In genomic region chrX:69891713-69892112, GRCm38 (mm10) we compare ENCODE assay signal across 23 mouse cellular contexts. TPM values are rescaled to one million over a fixed set of nuclear protein-coding genes. Genes with fewer than 3 reads are reported as not detected.
DNase-seq lines count a peak whose midpoint lies in the region; ATAC-seq and TF ChIP-seq lines count a peak whose summit lies in the region.
"Had no signal": no experiment of that assay in that cellular context is flagged by ENCODE, and none has a peak within 500 bp of the region (broad histone marks: within the 10 kb centered on the region; RNA-seq: fewer than 3 reads in every experiment).

No protein-coding gene starts in this region.

- H3K4me2 ChIP-seq in midbrain, embryonic 14.5 days (ENCODE audit: low read length), result no peak overlapping the region
- no peak overlapping the region for H3K4me2 ChIP-seq in midbrain, embryonic 11.5 days
- no peak overlapping the region for H3K4me2 ChIP-seq in intestine, embryonic 16.5 days (ENCODE audit: low read depth, low read length)
- H3K4me2 ChIP-seq: forebrain, embryonic 12.5 days; liver, embryonic 11.5 days; midbrain, embryonic 13.5 days had no signal

- intact Hi-C loops in gastrocnemius, adult 2 months (cut with DNase I), result no loop called here

- H3K27me3 ChIP-seq in midbrain, embryonic 14.5 days (ENCODE audit: control insufficient read depth, insufficient read depth, low read length), result no peaks in the 10 kb centered on the region
- no peaks in the 10 kb centered on the region for H3K27me3 ChIP-seq in midbrain, embryonic 11.5 days (ENCODE audit: control insufficient read depth, insufficient read depth, low read length)
- no peaks in the 10 kb centered on the region for H3K27me3 ChIP-seq in intestine, embryonic 16.5 days (replicated peaks; ENCODE audit: control insufficient read depth, insufficient read depth, low read length)
- H3K27me3 ChIP-seq: forebrain, embryonic 12.5 days; midbrain, embryonic 13.5 days had no signal

- WGBS in midbrain, embryonic 14.5 days, result 71% methylated on average over 3 of the region's 3 CpGs
- WGBS in midbrain, embryonic 11.5 days, result 77% methylated on average over 3 of the region's 3 CpGs
- 59% methylated on average over 3 of the region's 3 CpGs for WGBS in intestine, embryonic 16.5 days

- no peaks in the 10 kb centered on the region for H3K9me3 ChIP-seq in midbrain, embryonic 14.5 days (ENCODE audit: control insufficient read depth, low read length)
- H3K9me3 ChIP-seq in midbrain, embryonic 11.5 days (ENCODE audit: control insufficient read depth, low read length), result no peaks in the 10 kb centered on the region
- no peaks in the 10 kb centered on the region for H3K9me3 ChIP-seq in intestine, embryonic 16.5 days (ENCODE audit: control insufficient read depth, low read length)
- H3K9me3 ChIP-seq: forebrain, embryonic 12.5 days; midbrain, embryonic 13.5 days had no signal

- peak; percentile 10 for DNase-seq in embryo, embryonic 11 days
- no peak for DNase-seq in embryo, embryonic 10 days (ENCODE audit: low spot score)
- peak; percentile 19 for DNase-seq in midbrain, embryonic 14.5 days
- no peak for DNase-seq in midbrain, embryonic 11.5 days (ENCODE audit: low spot score, missing footprints)
- DNase-seq in gastrocnemius, adult 2 months, result no peak
- DNase-seq in layer of hippocampus, postnatal 36 days, result no peak
- DNase-seq: adrenal gland, postnatal 25 days; cerebellum, adult 8-10 months; heart, postnatal 4 days; kidney, adult 2 months; lung, adult 2 months; thymus, postnatal 36 days had no signal

- H3K4me3 ChIP-seq in midbrain, embryonic 14.5 days (replicated peaks; ENCODE audit: low read depth, low read length), result no peak overlapping the region
- no peak overlapping the region for H3K4me3 ChIP-seq in midbrain, embryonic 11.5 days (ENCODE audit: low read depth, low read length)
- H3K4me3 ChIP-seq in intestine, embryonic 16.5 days (ENCODE audit: low read length), result no peak overlapping the region
- H3K4me3 ChIP-seq in gastrocnemius, adult 2 months, result no peak overlapping the region
- H3K4me3 ChIP-seq: forebrain, embryonic 12.5 days; midbrain, embryonic 13.5 days; myocyte had no signal

- no peak for ATAC-seq in midbrain, embryonic 14.5 days (ENCODE audit: low FRiP score, low TSS enrichment)
- ATAC-seq in midbrain, embryonic 11.5 days (ENCODE audit: low FRiP score), result no peak
- peak; percentile 92 for ATAC-seq in intestine, embryonic 16.5 days
- ATAC-seq: midbrain, embryonic 13.5 days had no signal

- H3K9ac ChIP-seq in midbrain, embryonic 14.5 days (replicated peaks; ENCODE audit: low read length), result no peak overlapping the region
- no peak overlapping the region for H3K9ac ChIP-seq in midbrain, embryonic 11.5 days (ENCODE audit: low read length)
- no peak overlapping the region for H3K9ac ChIP-seq in intestine, embryonic 16.5 days (ENCODE audit: low read depth, low read length)
- H3K9ac ChIP-seq: forebrain, embryonic 12.5 days; midbrain, embryonic 13.5 days had no signal

- no peaks in the 10 kb centered on the region for H3K36me3 ChIP-seq in midbrain, embryonic 14.5 days (ENCODE audit: control insufficient read depth, insufficient read depth, low read length)
- H3K36me3 ChIP-seq in midbrain, embryonic 11.5 days (ENCODE audit: control insufficient read depth, insufficient read depth, low read length), result no peaks in the 10 kb centered on the region
- H3K36me3 ChIP-seq in intestine, embryonic 16.5 days (ENCODE audit: control insufficient read depth, insufficient read depth, low read length), result no peaks in the 10 kb centered on the region
- H3K36me3 ChIP-seq: forebrain, embryonic 12.5 days; midbrain, embryonic 13.5 days had no signal

- no peak overlapping the region for H3K27ac ChIP-seq in midbrain, embryonic 14.5 days (replicated peaks; ENCODE audit: low read depth, low read length)
- H3K27ac ChIP-seq in midbrain, embryonic 11.5 days (ENCODE audit: low read depth, low read length), result no peak overlapping the region
- H3K27ac ChIP-seq in intestine, embryonic 16.5 days (ENCODE audit: low read length), result no peak overlapping the region
- no peak overlapping the region for H3K27ac ChIP-seq in gastrocnemius, adult 2 months
- H3K27ac ChIP-seq: forebrain, embryonic 12.5 days; macrophage; midbrain, embryonic 13.5 days had no signal

- TF ChIP-seq CTCF in gastrocnemius, adult 2 months (IDR thresholded peaks at IDR 0.05), result no peak

- H3K4me1 ChIP-seq in midbrain, embryonic 14.5 days (ENCODE audit: control insufficient read depth, insufficient read depth, low read length), result no peaks in the 10 kb centered on the region
- no peaks in the 10 kb centered on the region for H3K4me1 ChIP-seq in midbrain, embryonic 11.5 days (ENCODE audit: control insufficient read depth, insufficient read depth, low read length)
- no peaks in the 10 kb centered on the region for H3K4me1 ChIP-seq in intestine, embryonic 16.5 days (ENCODE audit: control insufficient read depth, insufficient read depth, low read length)
- H3K4me1 ChIP-seq: forebrain, embryonic 12.5 days; midbrain, embryonic 13.5 days had no signal

RNA-seq across cellular contexts. Expression of gene 1700020N15Rik, which starts 53.4 kb away (rescaled TPM):
- polyA plus RNA-seq in midbrain, embryonic 14.5 days (2014; fragmentation: Nextera tagmentation; extraction: Ambion mirVana), result not detected in 2 replicates
- polyA plus RNA-seq in midbrain, embryonic 11.5 days (2014; fragmentation: Nextera tagmentation; extraction: Ambion mirVana), result not detected in 2 replicates
- polyA plus RNA-seq in intestine, embryonic 16.5 days (2015; fragmentation: Nextera tagmentation; extraction: Ambion mirVana), result not detected in 2 replicates
- not detected for total RNA-seq in gastrocnemius, adult 2 months (2021)
- total RNA-seq in layer of hippocampus, postnatal 36 days (2021), result not detected
- total RNA-seq: adrenal gland, postnatal 25 days; heart, postnatal 4 days; layer of hippocampus, postnatal 25 days; left cerebral cortex, postnatal 25 days had no signal
- polyA plus RNA-seq: forebrain, embryonic 12.5 days; gonadal fat pad, adult 2 months; heart, embryonic 14.5 days; kidney, adult 2 months; large intestine, adult 2 months; liver, embryonic 11.5 days; lung, adult 2 months; macrophage; midbrain, embryonic 13.5 days; myocyte had no signal

Comparison
In these comparisons a context has a peak if more than half of its experiments do, and no peak if none do; other contexts are left out.
1. DNase-seq: peak in embryo, embryonic 11 days (single experiment) and midbrain, embryonic 14.5 days (single experiment); none in embryo, embryonic 10 days (single experiment), midbrain, embryonic 11.5 days (single experiment), gastrocnemius, adult 2 months (single experiment) and layer of hippocampus, postnatal 36 days (0 of 2).